Mouse (Mus musculus): Measurements from ENCODE around the gene 6430571L13Rik. TPM values are rescaled to one million over a fixed set of nuclear protein-coding genes. Genes with fewer than 3 reads are reported as not detected.

6430571L13Rik gene
- polyA plus RNA-seq, 1 experiment from 2014 or later: 1.4 TPM

- ATAC-seq (ENCODE audit: insufficient number of reproducible peaks, insufficient read depth, low FRiP score, low TSS enrichment): no peak
- Histone ChIP-seq H3K4me3 (no peak overlapping the region), H3K9ac (no peak overlapping the region), H3K4me1 (peaks cover 9% of the 10 kb centered on the region; the same call in 1 of the 2 replicates), H3K4me2 (replicated peaks) (peak overlapping the region; percentile 99), H3K27ac (no peak overlapping the region), H3K36me3 (no peaks in the 10 kb centered on the region), H3K27me3 (peaks cover 77% of the 10 kb centered on the region), H3K9me3 (no peaks in the 10 kb centered on the region)
- 20% methylated on average over 11 of the region's 11 CpGs for WGBS
Observed at GRCm38 (mm10) chr9:107398968-107399367, 58.6 kb downstream of the 6430571L13Rik start.

DNA sequence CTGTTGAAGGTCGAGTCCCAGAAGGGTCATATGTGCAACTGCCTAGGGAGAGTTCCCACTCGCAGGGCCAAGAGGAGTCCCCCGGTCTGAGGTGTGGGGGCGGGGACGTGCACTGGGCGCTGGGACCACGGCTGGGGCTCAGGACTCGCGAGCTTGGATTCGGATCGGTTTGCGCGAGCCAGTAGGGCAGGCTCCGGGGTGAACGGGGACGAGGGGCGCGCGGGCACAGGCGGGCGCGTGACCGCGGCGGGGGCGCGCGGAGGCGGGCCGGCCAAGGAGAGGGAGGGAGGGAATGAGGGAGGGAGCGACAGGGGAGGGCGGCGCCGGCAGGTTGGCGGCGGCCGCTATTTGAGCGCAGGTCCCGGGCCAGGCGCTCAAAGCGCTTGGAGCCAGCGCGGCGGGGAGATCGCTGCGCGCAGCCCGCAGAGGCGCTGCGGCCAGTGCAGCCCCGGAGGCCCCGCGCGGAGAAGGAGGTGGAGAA, 59.1 kb downstream of the 6430571L13Rik start, which contains the start of gene Cacna2d2:
Gene Cacna2d2 (plus strand): TSS at position 122 of the 481 bp plus-strand sequence.
- Histone ChIP-seq H3K9ac (peak within 1 kb of the TSS; percentile 75), H3K27me3 (peaks cover 77% of the 10 kb centered on the region), H3K4me2 (replicated peaks) (peak within 1 kb of the TSS; percentile 99), H3K27ac (no peak within 1 kb of the TSS), H3K4me1 (peaks cover 9% of the 10 kb centered on the region; the same call in 1 of the 2 replicates), H3K4me3 (peak within 1 kb of the TSS; percentile 72), H3K36me3 (no peaks in the 10 kb centered on the region), H3K9me3 (no peaks in the 10 kb centered on the region)
- peak; percentile 68 for ATAC-seq (ENCODE audit: insufficient number of reproducible peaks, insufficient read depth, low FRiP score, low TSS enrichment)
- WGBS: under 1% methylated on average over 35 of the region's 54 CpGs

- Histone ChIP-seq H3K4me2 (replicated peaks) (peak overlapping the region; percentile 99), H3K27me3 (peaks cover 77% of the 10 kb centered on the region), H3K4me3 (peak overlapping the region; percentile 72), H3K36me3 (no peaks in the 10 kb centered on the region), H3K27ac (no peak overlapping the region), H3K9ac (peak overlapping the region; percentile 75), H3K9me3 (no peaks in the 10 kb centered on the region), H3K4me1 (peaks cover 9% of the 10 kb centered on the region; the same call in 1 of the 2 replicates)
- 1% methylated on average over 42 of the region's 45 CpGs for WGBS
- ATAC-seq (ENCODE audit: insufficient number of reproducible peaks, insufficient read depth, low FRiP score, low TSS enrichment): no peak
Observed at GRCm38 (mm10) chr9:107400060-107400511, 59.7 kb downstream of the 6430571L13Rik start.

GRCm38 (mm10) chr9:107400666-107401285, 60.4 kb downstream of the 6430571L13Rik start:
- Histone ChIP-seq H3K4me3 (peak overlapping the region; percentile 72), H3K9ac (no peak overlapping the region; the same call in 1 of the 2 replicates), H3K4me1 (peaks cover 9% of the 10 kb centered on the region; the same call in 1 of the 2 replicates), H3K36me3 (no peaks in the 10 kb centered on the region), H3K4me2 (replicated peaks) (peak overlapping the region; percentile 99), H3K27me3 (peaks cover 80% of the 10 kb centered on the region), H3K27ac (no peak overlapping the region), H3K9me3 (no peaks in the 10 kb centered on the region)
- WGBS: 14% methylated on average over 13 of the region's 13 CpGs
- no peak for ATAC-seq (ENCODE audit: insufficient number of reproducible peaks, insufficient read depth, low FRiP score, low TSS enrichment)

Other genes starting within 250 kb of the 6430571L13Rik start
- 1.5 and 1.9 TPM in 2 replicates for gene Dock3, start 108.7 kb upstream of the 6430571L13Rik start, polyA plus RNA-seq (2016; fragmentation: Nextera tagmentation; extraction: Ambion mirVana)
- 5.2 and 6.8 TPM in 2 replicates for gene Mapkapk3, start 50.7 kb upstream of the 6430571L13Rik start, polyA plus RNA-seq (2016; fragmentation: Nextera tagmentation; extraction: Ambion mirVana)
- 8.4 and 12.0 TPM in 2 replicates for gene Cish, start 44.6 kb upstream of the 6430571L13Rik start, polyA plus RNA-seq (2016; fragmentation: Nextera tagmentation; extraction: Ambion mirVana)
- gene Hemk1, start 2.3 kb upstream of the 6430571L13Rik start, polyA plus RNA-seq (2016; fragmentation: Nextera tagmentation; extraction: Ambion mirVana): 12.4 and 13.2 TPM in 2 replicates
- gene Cacna2d2, start 59.0 kb downstream of the 6430571L13Rik start, polyA plus RNA-seq (2016; fragmentation: Nextera tagmentation; extraction: Ambion mirVana): 1.1 and 1.2 TPM in 2 replicates
- gene Tmem115, start 193.3 kb downstream of the 6430571L13Rik start, polyA plus RNA-seq (2016; fragmentation: Nextera tagmentation; extraction: Ambion mirVana): 49.7 and 50.1 TPM in 2 replicates
- 17.2 and 17.7 TPM in 2 replicates for gene Cyb561d2, start 201.6 kb downstream of the 6430571L13Rik start, polyA plus RNA-seq (2016; fragmentation: Nextera tagmentation; extraction: Ambion mirVana)
- 40.8 and 46.3 TPM in 2 replicates for gene Nprl2, start 201.6 kb downstream of the 6430571L13Rik start, polyA plus RNA-seq (2016; fragmentation: Nextera tagmentation; extraction: Ambion mirVana)
- 1.3 and 1.7 TPM in 2 replicates for gene Zmynd10, start 206.7 kb downstream of the 6430571L13Rik start, polyA plus RNA-seq (2016; fragmentation: Nextera tagmentation; extraction: Ambion mirVana)
- gene Rassf1, start 211.0 kb downstream of the 6430571L13Rik start, polyA plus RNA-seq (2016; fragmentation: Nextera tagmentation; extraction: Ambion mirVana): 54.0 and 55.6 TPM in 2 replicates
- 54.1 and 54.8 TPM in 2 replicates for gene Tusc2, start 222.7 kb downstream of the 6430571L13Rik start, polyA plus RNA-seq (2016; fragmentation: Nextera tagmentation; extraction: Ambion mirVana)
- gene Hyal2, start 227.3 kb downstream of the 6430571L13Rik start, polyA plus RNA-seq (2016; fragmentation: Nextera tagmentation; extraction: Ambion mirVana): 132 and 134 TPM in 2 replicates
- 12.2 and 13.2 TPM in 2 replicates for gene Hyal1, start 236.3 kb downstream of the 6430571L13Rik start, polyA plus RNA-seq (2016; fragmentation: Nextera tagmentation; extraction: Ambion mirVana)
- 15.0 and 15.4 TPM in 2 replicates for gene Naa80, start 238.3 kb downstream of the 6430571L13Rik start, polyA plus RNA-seq (2016; fragmentation: Nextera tagmentation; extraction: Ambion mirVana)
- gene Hyal3, start 240.2 kb downstream of the 6430571L13Rik start, polyA plus RNA-seq (2016; fragmentation: Nextera tagmentation; extraction: Ambion mirVana): 1.4 and 1.5 TPM in 2 replicates
- gene Ifrd2, start 247.0 kb downstream of the 6430571L13Rik start, polyA plus RNA-seq (2016; fragmentation: Nextera tagmentation; extraction: Ambion mirVana): 35.8 and 36.9 TPM in 2 replicates

Data from embryonic facial prominence, embryonic 12.5 days (tissue).